Mouse (Mus musculus) gastrocnemius, adult 8-10 months (tissue): Measurements from ENCODE around the gene Syngr3. TPM values are rescaled to one million over a fixed set of nuclear protein-coding genes. Genes with fewer than 3 reads are reported as not detected.
"Not testable (repeated sequence)": the region's sequence is repeated elsewhere in the genome, so short reads cannot be mapped to it uniquely, and the experiment has no call there.

Experiments used
- DNase-seq, 2 experiments: peaks; one replicate each; pipeline ENCODE4 v3.0.0; 2022; ENCODE audit warnings: low spot score in 2 of 2
- total RNA-seq, 4 experiments: library from RNA; stranded (reverse); gene quantifications; 2 replicates each; pipeline ENCODE4 v1.2.4; 2022

Gene Syngr3
- total RNA-seq, 4 experiments from 2014 or later: 0.17 TPM; not detected in 3

DNA sequence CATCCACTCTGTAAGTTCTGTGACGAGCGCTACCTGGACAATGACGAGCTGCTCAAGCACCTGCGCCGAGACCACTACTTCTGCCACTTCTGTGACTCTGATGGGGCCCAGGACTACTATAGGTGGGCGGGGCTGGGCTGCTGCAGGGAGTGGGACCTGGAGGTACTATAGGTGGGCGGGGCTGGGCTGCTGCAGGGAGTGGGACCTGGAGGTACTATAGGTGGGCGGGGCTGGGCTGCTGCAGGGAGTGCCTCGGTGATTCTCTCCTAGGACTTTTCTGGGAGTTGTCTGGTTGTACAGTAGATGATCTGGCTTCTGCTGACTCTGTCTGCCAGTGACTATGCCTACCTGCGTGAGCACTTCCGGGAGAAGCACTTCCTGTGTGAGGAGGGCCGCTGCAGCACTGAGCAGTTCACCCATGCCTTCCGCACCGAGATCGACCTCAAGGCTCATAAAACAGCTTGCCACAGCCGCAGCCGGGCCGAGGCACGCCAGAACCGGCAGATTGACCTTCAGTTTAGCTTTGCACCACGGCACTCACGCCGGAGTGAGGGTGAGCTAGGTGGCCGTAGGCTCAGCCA lies 12.2 kb downstream of the Syngr3 start:
- no peak for DNase-seq

DNA sequence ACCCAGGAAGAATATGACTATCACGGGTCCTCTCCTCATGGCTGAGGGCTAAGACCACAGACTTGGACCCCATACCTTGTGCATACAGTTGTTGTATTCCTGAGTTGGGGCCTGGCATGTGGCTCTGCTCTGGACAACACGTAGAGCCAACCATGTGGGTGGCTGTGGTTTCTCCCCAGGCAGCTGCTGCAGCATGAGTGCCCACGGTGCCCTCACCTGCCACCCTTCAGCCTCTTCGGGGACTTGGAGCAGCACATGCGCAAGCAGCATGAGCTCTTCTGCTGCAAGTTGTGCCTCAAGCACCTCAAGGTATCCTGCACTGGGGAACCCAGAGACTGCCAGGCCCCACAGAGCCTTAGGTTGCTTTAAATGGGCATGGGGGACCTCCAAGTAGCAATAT lies 12.9 kb downstream of the Syngr3 start:
- no peak for DNase-seq

DNA sequence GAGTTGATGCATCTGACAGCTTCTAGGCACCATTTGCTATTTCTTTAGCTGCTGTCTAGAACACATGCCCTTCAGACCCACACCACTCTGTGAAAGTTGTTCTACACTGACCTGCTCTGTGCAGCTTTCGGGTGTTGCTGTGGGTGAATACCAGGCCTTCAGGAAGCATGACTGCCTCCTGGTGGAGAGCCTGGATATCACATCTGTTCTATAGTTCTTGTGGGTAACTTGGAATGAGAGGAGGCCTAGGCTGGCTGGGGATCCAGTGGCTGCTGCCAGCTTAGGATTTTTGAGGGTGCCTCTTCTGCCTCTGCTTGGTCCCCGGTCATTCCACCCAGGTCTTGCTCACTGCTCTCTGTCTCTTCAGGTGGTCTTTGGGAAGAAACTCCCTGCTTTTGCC lies 13.6 kb downstream of the Syngr3 start:
- no peak for DNase-seq

DNA sequence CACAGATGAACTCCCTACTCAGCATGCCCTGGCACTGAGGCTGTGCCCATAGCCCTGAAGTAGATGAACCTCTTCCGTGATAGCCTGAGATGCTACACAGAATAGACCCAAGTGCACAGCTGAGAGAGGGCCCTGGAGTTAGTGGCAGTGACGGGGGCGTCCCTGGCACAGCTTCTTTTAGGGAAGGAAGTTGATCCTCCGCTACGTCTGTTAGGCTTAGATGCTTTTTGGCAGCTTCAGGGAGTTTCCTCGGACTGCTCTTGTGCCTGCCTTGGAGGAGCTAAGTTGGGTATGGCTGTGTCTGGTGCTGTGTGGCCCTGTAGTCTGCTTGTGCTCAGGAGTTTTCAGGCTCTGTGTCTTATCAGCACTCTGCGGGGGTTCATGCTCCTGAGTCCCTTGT lies 15.5 kb downstream of the Syngr3 start:
- DNase-seq: no peak

DNA sequence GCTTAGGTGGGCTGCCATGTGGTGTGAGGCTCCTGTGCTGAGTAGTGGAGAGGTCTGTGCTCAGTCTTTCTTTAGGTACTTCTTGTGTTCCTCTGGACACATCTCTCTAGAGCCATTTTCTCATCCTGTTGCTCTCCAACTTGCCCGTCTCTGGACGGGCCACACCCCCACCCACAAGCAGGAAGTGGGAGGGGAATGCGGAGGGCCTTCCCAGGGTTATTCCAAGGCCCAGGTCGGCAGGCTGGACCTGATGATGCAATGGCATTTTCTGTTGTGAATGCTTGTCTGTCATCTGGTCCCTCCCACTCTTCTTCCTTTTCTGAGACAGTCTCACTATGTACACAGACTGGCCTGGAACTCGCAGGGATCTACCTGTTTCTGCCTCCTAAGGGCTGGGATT lies 17.6 kb downstream of the Syngr3 start:
- no peak for DNase-seq

DNA sequence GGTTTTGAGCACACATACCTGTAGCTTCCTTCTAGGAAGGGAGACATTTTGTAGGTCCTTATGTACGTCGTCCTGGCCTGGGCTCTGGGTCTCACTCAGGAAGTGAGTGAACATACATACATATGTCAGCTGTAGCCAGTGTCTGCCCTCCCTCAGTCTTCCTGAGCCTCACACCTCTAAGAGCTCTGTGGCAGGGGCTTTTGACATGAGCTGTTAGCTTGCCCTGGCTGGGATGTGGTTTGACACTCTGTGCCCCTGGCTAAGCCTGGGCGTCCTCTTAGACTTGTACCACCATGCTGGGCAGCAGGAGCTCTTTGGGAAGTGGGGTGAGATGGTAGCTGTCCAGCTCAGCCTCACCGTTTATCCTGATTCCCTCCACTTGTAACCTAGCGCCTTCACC lies 18.4 kb downstream of the Syngr3 start:
- DNase-seq: no peak

DNA sequence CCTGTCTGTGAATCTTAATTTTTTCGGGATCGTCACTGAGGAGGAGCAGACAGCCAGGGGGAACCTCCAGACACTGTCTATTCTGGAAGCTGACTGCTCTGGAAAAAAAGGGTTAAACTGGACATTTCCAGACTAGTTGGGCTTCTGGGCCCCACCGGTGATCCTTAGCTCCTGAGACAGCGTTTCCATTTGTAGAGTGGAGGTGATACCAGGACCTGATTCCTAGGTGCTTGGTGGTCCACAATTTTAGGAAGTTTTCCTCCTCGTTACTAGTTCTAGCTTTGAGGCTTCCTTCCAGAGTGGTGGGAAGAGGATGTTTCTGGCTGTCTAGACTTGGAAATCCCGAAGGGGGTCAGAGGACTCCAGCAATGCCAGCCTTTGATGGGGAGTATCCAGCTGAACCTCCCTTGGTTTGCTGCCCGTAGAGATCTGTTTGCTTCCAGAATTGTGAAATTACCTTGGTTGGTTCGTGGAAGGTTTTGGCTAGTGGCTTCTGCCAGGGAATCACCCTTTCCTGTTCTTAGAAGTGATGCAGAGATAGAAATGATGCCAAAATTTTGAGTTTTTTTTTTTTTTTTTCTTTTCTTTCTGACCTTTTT lies 19.4 kb downstream of the Syngr3 start:
- no peak for DNase-seq

DNA sequence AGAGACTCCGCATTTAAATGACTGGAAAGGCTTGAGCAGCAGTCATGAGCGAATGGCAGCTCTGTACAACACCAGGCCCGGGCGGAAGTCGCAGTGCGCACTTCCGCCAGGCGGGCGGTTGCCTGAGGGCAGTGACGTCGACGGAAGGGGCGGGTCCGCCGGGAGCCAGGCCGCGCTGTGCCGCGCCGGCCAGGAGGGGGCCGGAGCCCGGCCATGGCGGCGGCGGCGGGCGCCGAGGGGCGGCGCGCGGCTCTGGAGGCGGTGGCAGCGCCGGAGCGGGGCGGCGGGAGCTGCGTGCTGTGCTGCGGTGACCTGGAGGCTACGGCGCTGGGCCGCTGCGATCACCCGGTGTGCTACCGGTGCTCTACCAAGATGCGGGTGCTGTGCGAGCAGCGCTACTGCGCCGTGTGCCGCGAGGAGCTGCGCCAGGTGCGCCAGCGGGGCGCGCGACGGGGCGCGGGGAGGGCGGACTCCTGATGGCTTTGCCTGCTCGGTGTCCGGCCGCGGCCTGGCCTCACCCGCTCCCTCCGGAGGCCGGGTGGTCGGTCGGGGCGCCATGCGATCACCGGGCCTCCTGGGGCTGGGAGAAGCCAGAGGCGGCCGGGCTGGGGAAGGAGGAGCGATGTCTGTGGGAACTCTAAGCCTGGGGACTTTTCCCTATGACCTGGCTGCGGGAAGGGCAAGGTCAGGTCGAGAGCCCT lies 20.1 kb downstream of the Syngr3 start, which contains the start of gene Zfp598:
Zfp598 (plus strand) TSS at position 143 of the 701 bp plus-strand sequence.
- DNase-seq: peak; percentile 89 to 91

DNA sequence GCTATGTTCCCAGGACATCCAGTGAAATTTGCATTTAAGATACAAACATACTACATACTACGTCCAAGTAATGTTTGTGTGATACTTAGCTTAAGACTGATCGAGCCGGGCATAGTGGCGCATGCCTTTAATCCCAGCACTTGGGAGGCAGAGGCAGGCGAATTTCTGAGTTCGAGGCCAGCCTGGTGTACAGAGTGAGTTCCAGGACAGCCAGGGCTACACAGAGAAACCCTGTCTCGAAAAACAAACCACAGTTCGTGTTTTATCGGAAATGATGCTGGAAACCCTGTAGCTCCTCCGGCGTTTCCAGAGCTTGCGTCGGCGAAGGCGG lies 20.6 kb downstream of the Syngr3 start:
- not testable (repeated sequence) for DNase-seq

DNA sequence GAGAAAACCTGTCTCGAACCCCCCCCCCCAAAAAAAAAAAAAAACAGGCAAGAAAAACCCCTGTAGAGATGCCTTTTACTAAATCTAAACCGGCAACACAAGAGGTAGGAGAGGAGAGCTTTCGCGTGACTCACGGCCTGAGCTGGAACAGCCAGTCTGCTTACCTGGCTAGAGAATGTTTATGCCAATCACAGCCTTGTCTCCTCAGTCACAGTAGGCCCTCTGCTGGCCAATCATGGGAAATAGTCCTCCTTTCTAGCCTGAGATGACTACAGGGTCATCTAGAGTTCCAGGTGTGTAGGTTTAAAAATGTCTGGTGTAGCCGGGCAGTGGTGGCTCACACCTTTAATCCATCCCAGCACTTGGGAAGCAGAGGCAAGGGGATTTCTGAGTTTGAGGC lies 22.3 kb downstream of the Syngr3 start:
- DNase-seq: peak in 1 of 2 experiments; percentile 40

DNA sequence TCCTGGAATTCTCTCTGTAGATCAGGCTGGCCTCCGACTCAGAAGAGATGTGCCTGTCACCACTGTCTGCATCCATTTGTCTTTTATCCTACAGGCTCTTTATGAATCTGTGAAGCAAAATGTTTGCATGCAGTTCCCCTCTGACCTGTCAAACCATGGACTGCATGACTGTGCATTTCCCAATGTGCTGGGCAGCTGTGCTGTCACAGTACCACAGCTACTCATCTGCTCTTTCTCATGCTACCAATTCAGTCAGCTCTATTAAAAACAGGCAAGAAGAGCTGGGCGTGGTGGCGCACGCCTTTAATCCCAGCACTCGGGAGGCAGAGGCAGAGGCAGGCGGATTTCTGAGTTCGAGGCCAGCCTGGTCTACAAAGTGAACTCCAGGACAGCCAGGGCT lies 22.7 kb downstream of the Syngr3 start:
- DNase-seq: not testable (repeated sequence)

DNA sequence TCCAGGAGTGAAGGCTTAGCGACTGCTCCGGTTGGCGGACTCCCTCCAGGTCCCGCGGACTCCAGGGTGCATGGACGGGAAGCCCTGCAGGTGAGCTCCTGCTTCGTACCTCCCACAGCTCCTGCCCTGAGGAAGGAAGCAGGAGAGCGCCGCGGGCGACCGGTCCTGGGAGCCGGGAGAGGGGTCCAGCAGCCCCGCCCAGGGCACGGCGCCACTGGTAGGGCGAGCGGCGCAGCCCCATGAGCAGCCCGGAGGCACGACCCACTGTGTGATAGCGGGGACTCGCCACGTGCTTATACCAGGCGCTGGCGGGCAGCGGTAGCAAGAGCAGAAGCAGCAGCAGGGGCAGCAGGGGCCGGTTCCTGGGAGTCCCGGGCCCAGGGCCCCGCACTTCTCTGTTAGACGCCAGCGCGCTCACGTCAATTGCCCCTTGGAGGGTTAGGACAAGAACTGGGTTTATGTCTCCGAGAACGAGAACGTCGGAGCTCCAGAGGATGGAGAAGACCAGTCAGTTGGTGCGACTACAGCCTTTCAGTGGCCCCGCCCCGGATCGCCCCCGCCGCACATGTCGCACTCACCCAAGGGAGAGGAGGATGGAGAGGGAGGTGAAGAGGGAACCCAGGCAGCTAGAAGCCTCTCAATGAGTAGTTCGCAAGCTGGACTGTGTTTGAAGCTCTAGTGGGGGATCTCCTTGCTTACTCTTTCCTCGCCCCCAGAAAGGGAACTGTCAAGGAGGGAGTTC lies 31.6 kb downstream of the Syngr3 start, which contains the start of gene Npw:
Npw (minus strand) TSS at position 441 of the 742 bp plus-strand sequence.
- no peak for DNase-seq

DNA sequence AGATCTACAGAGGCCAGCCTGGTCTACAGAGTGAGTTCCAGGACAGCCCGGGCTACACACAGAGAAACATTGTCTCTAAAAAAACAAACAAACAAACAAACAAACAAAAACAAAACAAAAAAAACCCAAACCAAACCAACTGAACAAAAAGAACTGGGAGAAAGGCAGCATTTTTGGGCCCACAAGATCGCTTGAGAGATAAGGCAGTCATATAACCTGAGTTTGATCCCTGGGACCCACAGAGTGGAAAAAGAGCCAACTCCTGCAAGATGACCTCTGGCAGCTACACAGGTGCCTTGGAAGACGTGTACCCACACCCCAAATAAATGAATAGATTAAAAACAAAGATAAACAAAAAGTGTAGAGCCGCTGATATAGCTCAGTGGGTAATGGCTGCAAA lies 34.8 kb downstream of the Syngr3 start:
- no peak for DNase-seq

DNA sequence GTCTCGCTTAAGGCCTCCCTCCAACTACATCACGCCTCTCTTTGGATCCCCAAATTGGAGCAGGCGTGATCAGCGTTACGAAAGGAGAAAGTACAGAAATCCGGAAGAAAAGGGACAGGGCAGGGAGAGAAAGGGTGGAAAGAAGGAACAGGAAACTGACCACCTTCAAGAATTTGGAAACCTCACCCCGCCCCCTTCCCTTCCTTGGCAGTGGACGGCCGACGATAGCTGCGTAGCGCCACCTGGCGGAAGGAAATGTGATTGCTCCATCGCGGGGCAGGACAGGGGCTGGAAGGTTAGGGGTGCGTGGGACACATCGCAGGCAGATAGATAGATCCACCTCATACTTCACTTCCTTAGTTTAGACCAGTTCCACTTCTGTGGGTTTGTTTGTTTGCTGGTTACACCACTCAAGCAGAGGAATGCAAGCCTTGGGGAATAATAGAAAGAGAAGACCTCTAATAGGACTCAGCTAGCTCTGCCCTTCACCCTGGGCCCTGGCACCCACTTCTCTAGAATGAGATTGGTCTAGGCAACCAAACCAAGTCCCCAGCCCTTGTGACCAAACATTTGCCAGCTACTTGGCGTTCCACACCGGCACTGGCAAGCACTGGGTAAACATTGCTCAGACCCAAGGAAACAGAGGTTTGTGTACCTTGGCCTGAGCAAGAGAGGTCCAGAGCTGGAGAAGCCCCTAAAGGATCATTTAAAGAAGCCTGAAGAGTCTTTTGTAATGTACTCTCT lies 35.6 kb downstream of the Syngr3 start:
- DNase-seq: peak in 1 of 2 experiments; percentile 44

DNA sequence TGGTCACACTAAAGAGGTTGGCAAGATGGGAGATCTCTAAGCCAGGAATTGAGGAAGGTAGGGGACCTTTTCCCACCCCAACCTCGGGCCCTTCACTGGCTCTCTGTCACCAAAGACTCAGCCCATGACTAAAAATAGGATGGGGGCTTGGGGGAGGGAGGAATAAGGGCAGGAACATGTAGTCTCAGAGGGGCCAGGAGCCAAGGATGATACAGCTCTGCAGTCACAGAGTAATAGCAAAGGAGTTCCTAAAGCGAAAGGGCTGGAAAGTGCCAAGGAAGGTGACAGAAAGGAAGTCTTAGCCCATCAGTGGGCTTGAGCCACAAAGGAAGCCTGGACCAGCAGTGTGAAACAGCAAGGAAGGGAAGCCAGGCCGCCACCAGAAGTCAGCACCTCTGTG lies 37.9 kb downstream of the Syngr3 start:
- no peak for DNase-seq

DNA sequence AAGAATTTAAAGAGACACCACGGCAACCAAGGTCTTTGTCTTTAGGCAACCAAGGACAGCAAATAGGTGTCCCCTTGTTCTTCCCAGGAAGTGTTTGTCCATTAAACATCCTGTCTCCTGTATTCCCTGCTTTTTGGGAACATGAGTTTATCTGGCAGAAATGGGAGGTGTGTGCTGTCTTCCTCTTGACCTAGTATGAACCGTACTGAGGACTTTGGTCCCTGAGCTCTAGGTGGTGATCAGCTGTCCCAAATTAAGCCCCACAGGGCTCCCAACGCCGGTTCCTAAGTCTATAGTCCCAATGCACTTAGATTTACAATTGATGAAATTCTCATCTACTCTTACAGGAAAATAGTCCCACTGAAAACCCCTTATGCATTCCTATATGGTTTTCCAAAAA lies 39.0 kb downstream of the Syngr3 start:
- DNase-seq: no peak

DNA sequence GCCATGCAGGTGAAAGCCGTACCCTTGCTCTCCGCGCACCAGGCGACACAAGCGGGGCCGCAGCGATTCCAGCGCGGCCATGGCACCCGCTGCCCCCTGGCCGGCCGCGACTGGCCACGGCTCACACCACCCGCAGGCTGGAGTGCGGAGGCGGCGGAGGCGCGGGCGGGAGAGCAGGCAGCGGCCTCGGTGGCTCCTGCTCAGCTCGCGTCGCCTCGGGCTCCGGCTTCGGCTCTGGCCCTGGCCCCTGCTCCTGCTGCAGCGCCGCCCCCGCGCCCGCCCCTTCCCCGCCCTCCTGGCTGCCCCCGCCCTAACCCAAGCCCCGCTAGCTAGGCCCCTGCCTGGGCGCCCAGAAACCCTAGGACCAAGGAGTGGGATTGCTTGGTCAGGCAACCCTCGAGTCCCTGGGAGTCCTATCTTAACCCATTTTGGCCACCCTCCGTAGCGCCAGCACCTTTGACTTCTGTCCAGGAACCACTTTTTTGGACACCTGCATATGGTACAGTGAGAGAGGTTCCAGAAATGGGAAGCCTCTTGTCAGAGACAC lies 39.6 kb downstream of the Syngr3 start, which contains the start of gene Slc9a3r2:
Slc9a3r2 (minus strand) TSS at position 258 of the 547 bp plus-strand sequence.
- DNase-seq: no peak

DNA sequence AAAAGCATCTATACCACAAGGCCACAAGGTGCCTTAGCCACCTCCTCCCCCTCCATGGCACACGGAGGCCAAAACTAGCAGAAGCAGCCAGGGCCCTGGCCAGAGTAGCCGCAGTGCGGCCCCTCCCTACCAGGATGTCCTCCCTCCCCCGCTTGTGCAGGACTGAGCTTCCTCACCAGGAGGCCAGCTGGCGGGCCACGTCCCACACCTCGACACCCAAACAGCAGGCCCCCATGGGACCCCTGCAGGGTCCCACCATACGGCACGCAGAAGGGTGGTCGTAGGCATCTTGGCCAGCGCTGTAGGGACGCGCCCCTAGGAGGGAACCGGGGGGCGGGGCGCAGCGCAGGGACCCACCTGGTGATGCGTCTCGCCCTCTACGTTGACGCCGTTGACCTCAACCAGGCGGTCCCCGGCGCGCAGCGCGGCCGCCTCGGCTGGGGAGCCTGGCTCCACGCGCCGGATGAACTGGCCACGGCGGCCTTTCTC lies 40.1 kb downstream of the Syngr3 start:
- no peak for DNase-seq

DNA sequence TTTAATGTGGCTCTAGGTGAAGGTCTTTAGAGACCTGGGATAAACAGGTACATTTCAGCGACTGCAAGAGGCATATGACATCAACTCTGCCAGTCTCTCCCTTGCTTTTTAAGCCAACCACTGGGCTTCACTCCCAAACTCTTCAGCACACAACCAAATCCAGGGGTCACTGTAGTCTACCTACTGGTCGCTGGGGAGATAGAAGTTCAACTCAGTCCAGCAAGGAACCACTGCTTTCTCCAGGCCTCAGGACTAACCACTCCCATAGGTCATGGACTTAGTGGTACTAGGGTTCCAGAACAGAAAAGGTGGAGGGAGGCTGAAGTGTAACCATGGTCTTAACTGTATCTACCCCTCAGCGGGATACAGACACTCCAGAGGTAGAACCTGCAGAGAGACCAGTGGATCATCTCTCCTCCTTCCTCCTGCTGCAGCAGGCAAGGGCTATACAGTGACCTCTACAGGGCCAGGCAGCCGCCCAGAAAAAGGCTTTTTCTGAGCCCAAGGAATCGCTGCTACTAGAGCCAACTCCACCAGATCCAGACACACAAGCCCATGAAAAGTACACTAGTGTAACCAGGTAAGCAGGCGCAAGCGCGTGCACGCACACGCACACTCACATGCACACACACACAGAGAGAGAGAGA lies 40.9 kb downstream of the Syngr3 start:
- no peak for DNase-seq

DNA sequence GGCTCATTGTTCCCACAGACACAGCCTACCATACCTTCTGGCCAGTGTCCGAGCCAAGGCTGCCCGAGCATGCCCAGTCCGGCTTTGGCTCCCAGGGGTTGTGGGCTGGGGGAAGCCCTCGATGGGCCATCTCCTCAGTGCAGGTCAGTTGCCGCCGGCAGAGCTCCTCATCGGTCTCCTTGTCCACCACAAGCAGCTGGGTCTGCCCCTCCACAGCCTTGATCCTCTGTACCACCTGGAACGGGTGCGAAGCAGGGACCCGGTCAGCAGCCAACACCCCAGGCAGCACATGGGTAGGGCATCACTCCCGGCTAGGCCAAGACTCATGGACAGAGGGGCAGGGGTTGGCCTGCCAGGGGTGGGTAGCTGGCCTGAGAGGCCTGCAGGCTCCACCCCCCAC lies 42.3 kb downstream of the Syngr3 start:
- DNase-seq: no peak
